Mouse (Mus musculus): ENCODE results near the gene Gm10961. TPM values are rescaled to one million over a fixed set of nuclear protein-coding genes. Genes with fewer than 3 reads are reported as not detected.

Gm10961 gene
- polyA plus RNA-seq, 1 experiment from 2014 or later: not detected

- H3K4me3 ChIP-seq (ENCODE audit: low read depth, low read length): peak overlapping the region; percentile 41
- H3K4me2 ChIP-seq: peak overlapping the region; percentile 64
- under 1% methylated on average over 50 of the region's 50 CpGs for WGBS
- ATAC-seq (ENCODE audit: low FRiP score) (peak; percentile 46), DNase-seq (ENCODE audit: low spot score, missing footprints) (peak; percentile 96)
- peaks cover 68% of the 10 kb centered on the region for H3K27me3 ChIP-seq (ENCODE audit: control insufficient read depth, insufficient read depth, low read length)
- peaks cover 10% of the 10 kb centered on the region for H3K4me1 ChIP-seq (ENCODE audit: control insufficient read depth, insufficient read depth, low read length)
- H3K9ac ChIP-seq (ENCODE audit: low read length): peak overlapping the region; percentile 46
- no peaks in the 10 kb centered on the region for H3K36me3 ChIP-seq (ENCODE audit: control insufficient read depth, insufficient read depth, low read length)
- H3K9me3 ChIP-seq (ENCODE audit: control insufficient read depth, low read length): no peaks in the 10 kb centered on the region
- H3K27ac ChIP-seq (ENCODE audit: low read depth, low read length): no peak overlapping the region
These were observed 35.7 kb upstream of the Gm10961 start for GRCm38 (mm10) chr3:107595264-107595937.

GRCm38 (mm10) chr3:107595938-107596461 is 35.1 kb upstream of the Gm10961 start:
- Histone ChIP-seq H3K4me3 (ENCODE audit: low read depth, low read length) (peak overlapping the region; percentile 41), H3K27me3 (ENCODE audit: control insufficient read depth, insufficient read depth, low read length) (peaks cover 68% of the 10 kb centered on the region), H3K4me1 (ENCODE audit: control insufficient read depth, insufficient read depth, low read length) (peaks cover 10% of the 10 kb centered on the region), H3K36me3 (ENCODE audit: control insufficient read depth, insufficient read depth, low read length) (no peaks in the 10 kb centered on the region), H3K4me2 (peak overlapping the region; percentile 64), H3K9me3 (ENCODE audit: control insufficient read depth, low read length) (no peaks in the 10 kb centered on the region), H3K9ac (ENCODE audit: low read length) (no peak overlapping the region), H3K27ac (ENCODE audit: low read depth, low read length) (no peak overlapping the region)
- DNase-seq (ENCODE audit: low spot score, missing footprints) (peak; percentile 97), ATAC-seq (ENCODE audit: low FRiP score) (peak; percentile 26)
- WGBS: under 1% methylated on average over 34 of the region's 34 CpGs

- H3K27me3 ChIP-seq (ENCODE audit: control insufficient read depth, insufficient read depth, low read length): peaks cover 68% of the 10 kb centered on the region
- ATAC-seq (ENCODE audit: low FRiP score) (peak; percentile 47), DNase-seq (ENCODE audit: low spot score, missing footprints) (peak; percentile 98)
- H3K9ac ChIP-seq (ENCODE audit: low read length): no peak overlapping the region
- H3K27ac ChIP-seq (ENCODE audit: low read depth, low read length): no peak overlapping the region
- H3K4me3 ChIP-seq (ENCODE audit: low read depth, low read length): peak overlapping the region; percentile 41; the same call in 1 of the 2 replicates
- WGBS: under 1% methylated on average over 26 of the region's 26 CpGs
- H3K9me3 ChIP-seq (ENCODE audit: control insufficient read depth, low read length): no peaks in the 10 kb centered on the region
- H3K4me2 ChIP-seq: peak overlapping the region; percentile 15
- peaks cover 10% of the 10 kb centered on the region for H3K4me1 ChIP-seq (ENCODE audit: control insufficient read depth, insufficient read depth, low read length)
- H3K36me3 ChIP-seq (ENCODE audit: control insufficient read depth, insufficient read depth, low read length): no peaks in the 10 kb centered on the region
These were observed 34.6 kb upstream of the Gm10961 start for GRCm38 (mm10) chr3:107596559-107596958.

GRCm38 (mm10) chr3:107597134-107597533 is 34.0 kb upstream of the Gm10961 start:
- no peaks in the 10 kb centered on the region for H3K36me3 ChIP-seq (ENCODE audit: control insufficient read depth, insufficient read depth, low read length)
- H3K4me1 ChIP-seq (ENCODE audit: control insufficient read depth, insufficient read depth, low read length): peaks cover 10% of the 10 kb centered on the region
- H3K9ac ChIP-seq (ENCODE audit: low read length): no peak overlapping the region
- ATAC-seq (ENCODE audit: low FRiP score) (no peak), DNase-seq (ENCODE audit: low spot score, missing footprints) (peak; percentile 91)
- no peaks in the 10 kb centered on the region for H3K9me3 ChIP-seq (ENCODE audit: control insufficient read depth, low read length)
- no peak overlapping the region for H3K4me2 ChIP-seq
- 2% methylated on average over 19 of the region's 24 CpGs for WGBS
- peaks cover 68% of the 10 kb centered on the region for H3K27me3 ChIP-seq (ENCODE audit: control insufficient read depth, insufficient read depth, low read length)
- no peak overlapping the region for H3K27ac ChIP-seq (ENCODE audit: low read depth, low read length)
- H3K4me3 ChIP-seq (ENCODE audit: low read depth, low read length): no peak overlapping the region

GRCm38 (mm10) chr3:107597586-107598389 is 33.3 kb upstream of the Gm10961 start:
- Histone ChIP-seq H3K9ac (ENCODE audit: low read length) (no peak overlapping the region), H3K4me3 (ENCODE audit: low read depth, low read length) (no peak overlapping the region), H3K9me3 (ENCODE audit: control insufficient read depth, low read length) (no peaks in the 10 kb centered on the region), H3K4me1 (ENCODE audit: control insufficient read depth, insufficient read depth, low read length) (peaks cover 10% of the 10 kb centered on the region), H3K4me2 (no peak overlapping the region), H3K27ac (ENCODE audit: low read depth, low read length) (no peak overlapping the region), H3K36me3 (ENCODE audit: control insufficient read depth, insufficient read depth, low read length) (no peaks in the 10 kb centered on the region), H3K27me3 (ENCODE audit: control insufficient read depth, insufficient read depth, low read length) (peaks cover 63% of the 10 kb centered on the region)
- 0 out of 2 replicates have a peak, but pooled peaks have one; percentile 33 for ATAC-seq (ENCODE audit: low FRiP score)
- peak; percentile 94 for DNase-seq (ENCODE audit: low spot score, missing footprints)
- WGBS: 4% methylated on average over 22 of the region's 22 CpGs

DNA sequence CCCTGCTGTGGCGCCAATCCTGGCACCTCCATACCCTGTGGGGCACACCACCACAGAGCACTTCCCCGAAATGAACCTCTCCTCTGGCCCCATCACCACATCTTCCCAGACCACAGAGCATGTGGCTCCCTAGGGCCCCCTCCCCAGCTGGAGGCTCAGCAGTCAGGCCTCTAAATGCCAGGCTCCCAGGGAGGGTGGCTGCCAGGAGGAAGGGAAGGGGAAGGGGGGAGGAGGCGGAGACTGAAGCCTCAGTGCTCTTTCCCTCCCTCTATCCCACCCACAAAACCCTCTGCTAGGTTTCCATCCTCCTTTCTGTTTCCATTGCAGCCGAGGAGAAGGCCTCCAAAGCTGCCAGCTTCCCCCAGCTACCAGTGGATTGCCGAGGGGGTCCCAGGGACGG is 31.0 kb upstream of the Gm10961 start:
- H3K27ac ChIP-seq (ENCODE audit: low read depth, low read length): no peak overlapping the region
- WGBS: 35% methylated on average over 6 of the region's 6 CpGs
- peaks cover 41% of the 10 kb centered on the region for H3K27me3 ChIP-seq (ENCODE audit: control insufficient read depth, insufficient read depth, low read length)
- H3K9me3 ChIP-seq (ENCODE audit: control insufficient read depth, low read length): no peaks in the 10 kb centered on the region
- DNase-seq (ENCODE audit: low spot score, missing footprints) (no peak), ATAC-seq (ENCODE audit: low FRiP score) (no peak)
- H3K4me3 ChIP-seq (ENCODE audit: low read depth, low read length): no peak overlapping the region
- no peak overlapping the region for H3K9ac ChIP-seq (ENCODE audit: low read length)
- H3K4me1 ChIP-seq (ENCODE audit: control insufficient read depth, insufficient read depth, low read length): peaks cover 6% of the 10 kb centered on the region
- no peaks in the 10 kb centered on the region for H3K36me3 ChIP-seq (ENCODE audit: control insufficient read depth, insufficient read depth, low read length)
- H3K4me2 ChIP-seq: no peak overlapping the region

GRCm38 (mm10) chr3:107605304-107605703 is 25.8 kb upstream of the Gm10961 start:
- DNase-seq (ENCODE audit: low spot score, missing footprints) (peak; percentile 93), ATAC-seq (ENCODE audit: low FRiP score) (peak; percentile 76)
- Histone ChIP-seq H3K27me3 (ENCODE audit: control insufficient read depth, insufficient read depth, low read length) (no peaks in the 10 kb centered on the region), H3K36me3 (ENCODE audit: control insufficient read depth, insufficient read depth, low read length) (no peaks in the 10 kb centered on the region), H3K4me2 (no peak overlapping the region), H3K9me3 (ENCODE audit: control insufficient read depth, low read length) (no peaks in the 10 kb centered on the region), H3K4me1 (ENCODE audit: control insufficient read depth, insufficient read depth, low read length) (no peaks in the 10 kb centered on the region), H3K4me3 (ENCODE audit: low read depth, low read length) (no peak overlapping the region), H3K27ac (ENCODE audit: low read depth, low read length) (no peak overlapping the region), H3K9ac (ENCODE audit: low read length) (no peak overlapping the region)
- 7% methylated on average over 4 of the region's 4 CpGs for WGBS

DNA sequence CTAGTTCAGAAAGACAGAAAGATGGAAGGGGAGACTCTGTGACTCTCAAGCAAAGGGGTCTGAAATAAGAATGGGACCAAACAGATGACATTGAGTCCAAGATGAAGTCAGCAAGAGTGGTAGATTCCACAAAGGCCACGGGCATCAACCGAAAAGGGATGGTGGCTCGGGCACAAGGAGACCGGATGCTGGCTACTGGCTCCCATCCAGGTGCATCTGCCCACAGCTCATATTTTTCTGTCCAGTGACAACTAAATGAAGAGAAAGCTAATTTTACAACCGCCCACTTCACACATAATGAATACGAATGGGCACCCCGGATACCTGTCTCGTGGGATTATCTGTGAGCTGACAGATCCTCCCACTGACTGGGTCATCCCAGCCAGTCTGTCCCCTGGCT is 23.9 kb upstream of the Gm10961 start:
- H3K4me1 ChIP-seq (ENCODE audit: control insufficient read depth, insufficient read depth, low read length): no peaks in the 10 kb centered on the region
- no peaks in the 10 kb centered on the region for H3K9me3 ChIP-seq (ENCODE audit: control insufficient read depth, low read length)
- no peak overlapping the region for H3K4me2 ChIP-seq
- no peak overlapping the region for H3K4me3 ChIP-seq (ENCODE audit: low read depth, low read length)
- no peaks in the 10 kb centered on the region for H3K27me3 ChIP-seq (ENCODE audit: control insufficient read depth, insufficient read depth, low read length)
- 87% methylated on average over 8 of the region's 8 CpGs for WGBS
- DNase-seq (ENCODE audit: low spot score, missing footprints) (no peak), ATAC-seq (ENCODE audit: low FRiP score) (no peak)
- H3K36me3 ChIP-seq (ENCODE audit: control insufficient read depth, insufficient read depth, low read length): no peaks in the 10 kb centered on the region; the same call in 1 of the 2 replicates
- H3K9ac ChIP-seq (ENCODE audit: low read length): no peak overlapping the region
- no peak overlapping the region for H3K27ac ChIP-seq (ENCODE audit: low read depth, low read length)

GRCm38 (mm10) chr3:107608808-107609207 is 22.3 kb upstream of the Gm10961 start:
- 68% methylated on average over 4 of the region's 4 CpGs for WGBS

More at GRCm38 (mm10) chr3:107608808-107609207, 22.3 kb upstream of the Gm10961 start:
- no peaks in the 10 kb centered on the region for H3K9me3 ChIP-seq (ENCODE audit: control insufficient read depth, low read length)
- peaks cover 13% of the 10 kb centered on the region for H3K36me3 ChIP-seq (ENCODE audit: control insufficient read depth, insufficient read depth, low read length)
- no peak overlapping the region for H3K27ac ChIP-seq (ENCODE audit: low read depth, low read length)
- no peaks in the 10 kb centered on the region for H3K4me1 ChIP-seq (ENCODE audit: control insufficient read depth, insufficient read depth, low read length)
- DNase-seq (ENCODE audit: low spot score, missing footprints) (no peak), ATAC-seq (ENCODE audit: low FRiP score) (no peak)
- H3K9ac ChIP-seq (ENCODE audit: low read length): no peak overlapping the region
- H3K4me2 ChIP-seq: no peak overlapping the region
- no peaks in the 10 kb centered on the region for H3K27me3 ChIP-seq (ENCODE audit: control insufficient read depth, insufficient read depth, low read length)
- no peak overlapping the region for H3K4me3 ChIP-seq (ENCODE audit: low read depth, low read length)

Measured in midbrain, embryonic 11.5 days (tissue).